Mouse (Mus musculus): ENCODE data around the gene Adipor2.

GRCm38 (mm10) chr6:119407818-119408217 lies 9.7 kb downstream of the Adipor2 start:
- TF ChIP-seq POLR2A (IDR thresholded peaks at IDR 0.05; ENCODE audit: low read depth, low read length), result no peak
- TF ChIP-seq CTCF (IDR thresholded peaks at IDR 0.05; ENCODE audit: extremely low read depth, insufficient read depth, insufficient read length, insufficient replicate concordance), result no peak

Measured in spleen, adult 2 months (tissue).